Mouse (Mus musculus) splenic B cell, adult 2 months (primary cell): ENCODE results near the gene Ceacam18.
A peak's percentile ranks its signal among the peaks of the same experiment; 100 is the strongest.

Source experiments
- DNase-seq: peaks from one replicate; pipeline ENCODE4 v3.0.0-alpha.2; 2011; ENCODE audit warnings: low read depth, low spot score
- H3K27me3 ChIP-seq: 2 replicates; pipeline ENCODE4 v1.6.1; 2012; ENCODE audit warnings: mild to moderate bottlenecking, low read length, moderate library complexity, mixed read lengths; ENCODE audit not compliant: control insufficient read depth, poor library complexity, insufficient read depth, severe bottlenecking
- H3K36me3 ChIP-seq: 2 replicates; pipeline ENCODE4 v1.6.1; 2012; ENCODE audit warnings: mild to moderate bottlenecking, low read length, moderate library complexity, mixed read lengths; ENCODE audit not compliant: control insufficient read depth, poor library complexity, insufficient read depth, severe bottlenecking

The Ceacam18 gene

GRCm38 (mm10) chr7:43634500-43634899, at the start of gene Ceacam18:
TSS of gene Ceacam18 (plus strand) at chr7:43634707.
- Histone ChIP-seq H3K27me3 (no peaks in the 10 kb centered on the region), H3K36me3 (no peaks in the 10 kb centered on the region)
- no peak for DNase-seq

GRCm38 (mm10) chr7:43584790-43585189, 49.7 kb upstream of the Ceacam18 start:
- Histone ChIP-seq H3K36me3 (peaks cover 7% of the 10 kb centered on the region), H3K27me3 (no peaks in the 10 kb centered on the region)
- DNase-seq, result peak; percentile 23

GRCm38 (mm10) chr7:43601884-43602283, 32.6 kb upstream of the Ceacam18 start:
- Histone ChIP-seq H3K36me3 (no peaks in the 10 kb centered on the region), H3K27me3 (no peaks in the 10 kb centered on the region; the same call in 1 of the 2 replicates)
- no peak for DNase-seq

DNA sequence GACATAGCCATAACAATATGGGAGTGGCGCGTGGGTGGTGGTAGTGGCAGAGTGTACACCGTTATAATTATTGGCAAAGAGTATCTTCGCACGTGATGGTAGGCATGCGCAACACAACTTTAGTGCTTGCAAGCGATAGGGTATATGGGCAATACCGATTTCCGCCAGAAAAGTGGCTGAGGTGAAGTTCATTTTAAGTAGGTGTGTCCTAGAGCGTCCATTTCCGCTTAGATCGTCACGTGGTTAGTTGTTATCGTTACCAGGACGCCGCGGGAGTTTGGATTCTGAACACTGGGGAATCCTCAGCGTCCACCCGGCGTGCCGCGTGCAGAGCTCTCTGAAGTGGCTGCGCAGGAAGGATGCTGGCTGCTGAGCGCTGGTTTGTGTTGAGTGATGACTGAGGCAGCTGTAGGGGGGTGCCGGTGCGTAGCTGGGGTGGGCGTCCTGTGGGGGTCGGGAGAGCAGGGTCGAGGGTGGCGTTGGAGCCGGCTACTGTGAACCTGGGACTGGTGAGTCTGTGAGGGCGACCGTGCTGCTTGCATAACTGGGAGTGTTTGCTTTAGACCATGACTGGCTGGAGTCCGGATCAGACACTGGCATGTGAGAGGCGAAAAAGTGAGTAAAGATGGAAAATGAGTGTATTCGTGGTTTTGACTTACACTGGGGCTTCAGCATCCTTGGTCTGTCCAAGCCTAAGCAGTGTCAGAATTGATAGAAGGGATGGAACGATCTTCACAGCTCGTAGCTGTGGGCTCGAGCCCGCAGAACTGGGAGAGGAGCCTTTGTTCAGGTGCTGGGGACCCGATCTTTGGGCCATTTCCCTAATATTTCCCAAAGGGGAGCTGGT, 27.4 kb upstream of the Ceacam18 start, which contains the start of gene Zfp819:
Gene Zfp819, plus strand, starts transcription at position 274 of the 847 bp plus-strand sequence.
- no peaks in the 10 kb centered on the region for H3K36me3 ChIP-seq
- DNase-seq, result peak; percentile 20
- no peaks in the 10 kb centered on the region; the same call in 1 of the 2 replicates for H3K27me3 ChIP-seq

DNA sequence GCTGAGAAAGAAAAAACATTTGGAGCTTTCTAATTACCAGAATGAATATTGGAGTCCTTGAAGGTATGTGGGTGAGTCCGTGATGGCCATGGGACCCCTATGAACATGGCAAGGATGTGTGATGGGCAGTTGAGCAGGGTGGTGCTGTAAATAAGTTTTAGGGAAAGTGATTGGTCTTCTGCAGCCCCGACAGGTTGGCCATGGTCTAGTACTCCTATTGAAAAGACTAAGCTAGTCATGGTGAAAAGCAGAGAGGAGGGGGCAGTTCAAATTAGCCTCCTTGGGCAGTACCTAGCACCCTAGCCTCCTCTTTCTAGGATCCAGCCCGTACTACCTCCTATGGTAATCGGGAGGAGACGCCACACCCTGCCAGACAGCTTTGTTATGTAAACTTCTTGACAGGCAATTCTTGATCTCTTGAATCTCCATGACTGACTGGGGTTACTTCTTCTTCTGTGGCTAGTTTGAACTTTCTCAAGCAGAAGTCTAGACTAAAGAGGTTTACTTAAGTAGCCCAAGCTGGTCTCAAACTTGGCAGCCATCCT, 26.7 kb upstream of the Ceacam18 start:
- H3K36me3 ChIP-seq, result no peaks in the 10 kb centered on the region
- H3K27me3 ChIP-seq, result no peaks in the 10 kb centered on the region; the same call in 1 of the 2 replicates
- DNase-seq, result no peak

DNA sequence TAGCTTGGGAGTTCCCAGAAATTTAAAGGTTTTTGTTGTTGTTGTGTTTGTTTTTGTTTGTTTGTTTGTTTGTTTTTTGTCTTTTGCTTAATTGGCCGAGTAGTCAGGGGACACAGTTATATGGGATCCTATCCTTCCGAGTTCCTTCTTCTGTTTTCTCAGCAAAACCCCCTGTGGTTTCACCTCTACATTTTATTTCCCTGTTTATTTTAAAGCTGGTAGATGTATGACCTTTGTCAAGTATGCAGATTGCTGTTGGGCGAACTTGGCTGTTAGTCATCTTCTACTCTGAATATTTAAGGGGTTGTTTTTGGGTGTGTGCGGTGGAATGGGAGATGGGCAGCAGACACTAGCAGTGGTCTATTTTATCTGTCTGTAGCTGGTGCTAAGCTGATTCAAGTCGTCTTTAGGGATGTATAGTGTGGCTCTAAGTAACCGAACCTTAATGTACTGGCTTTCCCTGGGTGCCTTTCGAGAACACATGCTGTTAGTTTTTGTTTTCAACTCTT, 26.1 kb upstream of the Ceacam18 start:
- no peak for DNase-seq
- Histone ChIP-seq H3K36me3 (no peaks in the 10 kb centered on the region), H3K27me3 (no peaks in the 10 kb centered on the region; the same call in 1 of the 2 replicates)

DNA sequence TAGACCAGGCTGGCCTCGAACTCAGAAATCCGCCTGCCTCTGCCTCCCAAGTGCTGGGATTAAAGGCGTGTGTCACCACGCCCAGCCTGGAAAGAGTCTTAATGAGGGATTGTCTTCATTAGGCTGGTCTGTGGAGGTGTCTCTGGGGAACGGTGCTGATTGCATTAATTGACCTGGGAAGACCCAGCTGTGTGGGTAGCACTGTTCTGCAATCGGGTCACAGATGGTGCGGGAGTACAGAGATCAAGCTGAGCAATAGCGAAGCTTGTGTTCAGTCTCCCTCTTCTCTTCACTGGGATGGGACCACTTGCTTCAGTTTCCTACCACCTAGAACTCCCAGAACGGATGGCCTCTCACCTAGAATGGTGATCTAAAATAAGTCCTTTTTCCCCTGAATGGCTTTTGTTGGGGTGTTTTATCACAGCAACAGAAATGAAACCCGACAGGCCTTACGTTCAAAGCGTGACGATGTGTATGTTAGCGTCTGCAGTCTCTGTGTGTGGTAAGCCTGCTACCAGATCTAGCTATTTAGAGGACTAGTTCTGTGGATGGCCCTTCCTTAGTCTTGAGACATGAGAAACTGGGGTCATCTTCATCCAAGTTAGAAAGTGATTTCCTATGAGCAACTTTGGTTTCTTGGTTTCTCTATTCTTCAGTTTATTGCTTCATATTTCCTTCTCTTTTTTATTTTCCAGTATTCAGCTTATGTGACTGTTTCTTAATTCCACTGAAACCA, 20.5 kb upstream of the Ceacam18 start:
- H3K36me3 ChIP-seq, result no peaks in the 10 kb centered on the region
- no peak for DNase-seq

DNA sequence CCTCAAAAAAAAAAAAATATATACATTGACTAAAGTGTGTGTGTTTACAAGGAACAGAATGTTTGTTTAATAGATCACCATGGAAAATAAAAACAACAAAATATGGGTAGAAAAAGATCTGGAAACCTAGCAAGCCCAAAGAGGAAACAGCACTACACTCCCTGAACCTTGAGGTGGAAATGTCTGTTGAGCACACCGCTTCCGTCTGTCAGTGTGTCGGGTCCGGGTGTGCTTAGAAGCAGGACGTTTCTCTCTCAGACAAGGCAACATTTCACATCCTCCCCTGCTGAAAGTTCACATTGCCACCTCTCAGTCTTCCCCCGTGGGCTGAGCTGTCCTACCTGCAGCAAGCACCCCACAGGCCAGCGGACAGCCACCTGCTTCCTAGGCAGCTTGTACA, 11.6 kb upstream of the Ceacam18 start:
- H3K36me3 ChIP-seq, result no peaks in the 10 kb centered on the region
- DNase-seq, result no peak
- no peaks in the 10 kb centered on the region for H3K27me3 ChIP-seq

More for the DNA sequence above, 20.5 kb upstream of the Ceacam18 start:
- H3K27me3 ChIP-seq, result no peaks in the 10 kb centered on the region

GRCm38 (mm10) chr7:43623819-43624218, 10.7 kb upstream of the Ceacam18 start:
- no peaks in the 10 kb centered on the region for H3K36me3 ChIP-seq
- DNase-seq, result no peak
- no peaks in the 10 kb centered on the region for H3K27me3 ChIP-seq

DNA sequence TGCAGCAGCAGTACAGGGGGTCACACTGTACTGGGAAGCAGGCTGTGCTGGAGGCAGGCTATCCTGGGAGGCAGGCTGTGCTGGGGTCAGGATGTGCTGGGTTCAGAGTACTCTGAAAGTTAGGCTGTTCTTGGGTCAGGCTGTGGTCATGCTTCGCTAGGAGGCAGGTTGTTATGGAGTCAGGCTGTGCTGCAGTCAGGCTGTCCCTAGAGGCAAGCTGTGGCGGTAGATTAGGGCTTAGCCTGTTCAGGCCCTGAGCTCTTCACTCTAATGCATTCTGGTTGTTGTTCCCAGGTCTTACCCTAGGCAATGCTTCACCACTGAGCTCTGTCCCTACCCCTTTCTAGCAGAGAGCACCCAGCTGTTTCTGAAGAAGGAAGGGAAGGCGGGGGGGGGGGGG, 9.4 kb upstream of the Ceacam18 start:
- no peaks in the 10 kb centered on the region for H3K36me3 ChIP-seq
- no peaks in the 10 kb centered on the region for H3K27me3 ChIP-seq
- no peak for DNase-seq

GRCm38 (mm10) chr7:43625794-43626422, 8.6 kb upstream of the Ceacam18 start:
- Histone ChIP-seq H3K36me3 (no peaks in the 10 kb centered on the region), H3K27me3 (no peaks in the 10 kb centered on the region)
- peak; percentile 6 for DNase-seq

DNA sequence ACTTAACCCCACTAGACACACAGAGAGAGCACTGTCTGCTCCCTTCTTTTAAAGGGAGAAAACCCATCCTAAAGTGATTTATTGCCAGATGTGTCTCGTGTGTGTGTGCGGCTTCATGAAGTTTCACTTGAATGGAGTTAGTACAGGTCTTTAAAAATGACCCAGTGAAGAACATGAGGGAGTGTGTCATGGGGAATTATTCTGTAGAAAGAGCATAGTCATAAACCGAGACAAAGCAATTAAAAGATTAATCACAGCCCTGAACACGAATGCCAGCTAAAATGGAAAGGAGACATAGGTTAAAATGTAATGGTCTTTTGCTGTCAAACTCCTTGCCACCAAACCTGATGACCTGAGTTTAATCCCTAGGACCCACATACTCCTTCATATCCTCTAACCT, 567 bp upstream of the Ceacam18 start:
- no peak for DNase-seq
- Histone ChIP-seq H3K27me3 (no peaks in the 10 kb centered on the region), H3K36me3 (no peaks in the 10 kb centered on the region)

- no peaks in the 10 kb centered on the region for H3K27me3 ChIP-seq
- no peak for DNase-seq
- no peaks in the 10 kb centered on the region for H3K36me3 ChIP-seq
Measured at GRCm38 (mm10) chr7:43636194-43636593, 1.7 kb downstream of the Ceacam18 start.

DNA sequence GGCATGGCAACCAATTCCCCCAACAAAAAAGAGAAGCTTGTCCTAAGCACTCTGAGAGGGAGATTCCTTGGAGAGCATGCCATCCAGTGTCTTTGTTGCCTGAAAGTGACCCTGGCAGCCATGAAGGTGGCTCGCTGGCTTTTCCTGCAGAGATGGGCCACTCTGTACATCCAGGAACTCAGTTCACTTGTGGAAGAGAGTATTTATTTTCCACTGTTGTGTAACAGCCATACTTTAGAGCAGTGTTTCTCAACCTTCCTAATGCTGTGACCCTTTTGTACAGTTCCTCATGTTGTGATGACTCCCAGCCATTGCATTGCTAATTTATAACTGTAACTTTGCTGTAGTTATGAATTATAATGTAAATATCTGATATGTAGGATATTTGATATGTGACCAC, 2.6 kb downstream of the Ceacam18 start:
- Histone ChIP-seq H3K36me3 (no peaks in the 10 kb centered on the region), H3K27me3 (no peaks in the 10 kb centered on the region)
- no peak for DNase-seq
